Mouse (Mus musculus) cerebellum, adult 11 months (tissue): Measurements from ENCODE around the gene Dlx2.

ENCODE experiments used
- DNase-seq: peaks from one replicate; pipeline ENCODE4 v3.0.0; 2022

Gene Dlx2

DNA sequence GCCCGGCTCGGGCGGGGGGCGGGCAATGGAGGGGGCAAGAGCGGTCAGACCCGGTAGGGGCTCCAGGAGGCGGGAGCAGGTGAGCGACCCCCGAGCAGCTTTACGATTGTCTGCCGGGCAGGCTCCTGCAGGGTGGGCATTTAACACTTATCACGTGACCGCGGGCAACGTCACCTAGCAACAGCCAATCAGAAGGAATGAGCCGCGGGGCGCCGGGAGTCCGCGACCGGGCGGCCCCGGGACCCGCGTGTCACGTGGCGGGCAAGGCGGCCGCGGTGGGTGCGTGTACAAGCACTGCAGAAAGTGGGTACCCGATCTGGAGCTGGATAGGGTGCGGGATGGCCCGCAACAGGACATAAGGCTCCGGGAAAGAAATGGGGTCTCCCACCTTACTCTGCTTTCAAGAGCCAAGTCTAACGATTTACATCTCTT, at the start of gene Dlx2:
Gene Dlx2, minus strand, starts transcription at position 115 of the 432 bp plus-strand sequence.
- no peak for DNase-seq

DNA sequence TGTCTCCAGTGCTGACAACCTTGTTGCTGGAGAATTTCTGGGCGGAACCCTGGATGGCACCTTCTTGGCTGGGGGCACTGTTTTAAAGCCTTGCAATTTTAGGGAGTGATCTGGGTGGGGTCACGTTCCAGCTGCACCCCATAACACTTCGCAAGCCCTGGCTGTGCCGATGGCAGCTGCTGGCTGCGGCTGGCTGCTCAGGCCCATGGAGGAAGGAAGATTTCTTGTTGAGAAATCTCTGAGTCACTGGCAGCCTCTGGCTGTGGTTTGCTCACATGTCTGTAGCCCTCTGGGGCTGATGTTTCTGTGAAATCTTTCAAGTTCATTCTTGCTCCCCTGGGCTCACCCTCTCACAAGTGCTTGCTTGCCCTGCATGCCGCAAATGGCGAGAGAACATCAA, 47.9 kb upstream of the Dlx2 start:
- DNase-seq = no peak

DNA sequence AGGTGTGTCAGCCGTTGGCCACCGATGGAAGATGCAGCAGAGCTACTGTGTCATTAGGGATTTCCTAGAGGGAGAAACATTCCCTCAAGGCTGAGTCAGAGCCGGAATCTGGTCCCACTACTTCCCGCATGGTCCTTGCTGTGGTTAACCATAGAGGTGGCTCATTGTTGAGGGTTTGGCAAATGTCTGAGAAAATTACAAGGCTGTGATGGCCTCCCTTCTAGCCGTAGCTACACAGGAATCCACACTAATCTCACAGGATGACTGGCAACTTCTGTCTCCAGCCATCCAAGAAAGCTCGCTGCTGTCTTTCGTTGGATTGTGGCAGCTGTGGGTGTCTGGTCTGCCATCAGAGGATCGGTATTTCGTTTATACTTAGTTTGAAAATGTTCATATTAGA, 42.6 kb upstream of the Dlx2 start:
- DNase-seq = no peak

DNA sequence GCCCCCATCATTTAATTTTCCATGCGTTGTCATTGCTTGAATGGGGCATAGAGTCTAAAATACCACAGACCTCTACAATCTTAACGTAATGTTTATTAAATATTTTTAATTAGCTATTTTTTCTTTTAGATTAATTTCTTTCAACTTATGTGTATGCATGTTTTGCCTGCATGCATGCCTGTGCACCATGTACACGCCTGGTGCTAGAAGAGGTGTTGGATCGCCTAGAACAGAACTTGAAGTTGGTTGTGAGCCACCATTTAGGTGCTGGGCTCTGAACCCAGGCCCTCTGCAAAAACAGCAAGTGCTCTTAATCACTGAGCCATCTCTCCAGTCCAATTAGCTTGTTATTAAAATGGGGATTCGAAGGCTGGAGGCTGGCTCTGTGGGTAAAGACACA, 34.9 kb upstream of the Dlx2 start:
- no peak for DNase-seq

DNA sequence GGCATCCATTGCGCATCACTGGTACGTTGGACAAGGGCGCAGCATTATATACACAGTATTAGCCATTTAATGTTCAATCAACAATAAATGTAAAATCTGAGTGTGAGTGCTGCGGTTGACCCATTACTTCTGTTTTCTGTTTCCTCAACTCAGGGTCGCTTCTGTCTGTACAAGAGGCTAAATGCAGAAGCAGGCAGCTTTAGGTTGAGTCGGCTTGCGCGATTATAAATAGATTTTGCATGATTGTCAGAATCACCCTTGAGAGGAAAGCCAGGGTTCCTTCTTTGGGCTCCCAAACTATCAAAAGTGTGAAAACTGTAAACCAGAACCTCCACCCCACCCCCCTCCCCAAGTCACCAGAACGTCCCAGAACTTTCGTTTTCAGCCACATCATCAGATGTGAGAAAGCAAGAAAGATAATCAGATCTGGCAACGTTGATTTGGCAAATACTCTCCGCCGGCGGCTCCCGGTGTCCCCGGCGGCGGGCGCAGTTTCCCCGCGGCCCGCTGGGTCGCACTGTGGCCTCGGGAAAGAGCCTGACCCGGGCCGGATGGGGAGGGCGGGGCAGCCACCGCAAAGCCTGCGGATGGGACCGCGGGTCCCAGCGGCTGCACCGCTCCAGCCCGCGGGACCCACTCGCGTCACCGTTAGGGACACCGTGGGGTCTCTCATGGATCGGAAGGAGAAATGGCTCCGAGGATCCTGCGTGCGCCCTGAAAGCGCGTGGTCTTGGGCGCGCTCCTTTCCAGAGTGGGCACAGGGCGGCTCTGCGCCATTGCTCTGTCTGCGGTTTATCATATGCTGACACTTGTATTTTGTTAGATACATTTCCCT, 34.3 kb upstream of the Dlx2 start:
- DNase-seq = no peak

DNA sequence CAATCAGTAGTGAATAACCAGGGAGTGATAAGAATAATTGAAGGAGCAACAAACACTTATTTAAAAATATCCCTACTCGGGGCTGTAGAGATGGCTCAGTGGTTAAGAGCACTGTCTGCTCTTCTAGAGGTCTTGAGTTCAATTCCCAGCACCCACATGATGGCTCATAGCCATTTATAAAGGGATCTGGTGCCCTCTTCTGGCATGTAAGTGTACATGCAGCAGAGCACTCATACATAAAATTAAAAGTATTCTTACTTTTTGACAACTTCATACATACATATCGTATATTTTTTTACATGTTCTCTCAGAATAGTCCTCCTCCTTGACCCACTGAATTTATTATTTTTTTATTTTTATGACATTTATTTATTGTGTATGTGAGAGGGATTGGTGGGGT, 30.5 kb upstream of the Dlx2 start:
- DNase-seq = no peak

DNA sequence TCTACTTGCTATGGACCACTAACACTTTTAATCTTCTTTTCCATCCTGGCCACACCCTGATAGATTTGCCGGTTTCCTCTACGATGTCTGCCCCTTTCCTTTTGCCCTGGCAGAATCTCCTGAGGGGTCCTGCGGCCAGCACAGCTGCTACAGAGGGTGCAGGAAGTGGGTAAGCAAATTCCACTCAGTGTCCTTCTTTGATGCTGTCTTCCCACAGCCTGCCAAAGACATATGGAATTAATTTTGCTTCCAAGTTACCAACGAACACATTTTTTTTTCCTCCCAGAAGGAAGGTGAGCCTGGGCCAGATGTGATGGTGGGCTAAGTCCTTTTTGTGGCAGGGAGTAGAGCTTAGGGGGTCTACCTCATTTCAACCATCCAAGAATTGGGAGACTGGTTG, 27.2 kb upstream of the Dlx2 start:
- DNase-seq = no peak

DNA sequence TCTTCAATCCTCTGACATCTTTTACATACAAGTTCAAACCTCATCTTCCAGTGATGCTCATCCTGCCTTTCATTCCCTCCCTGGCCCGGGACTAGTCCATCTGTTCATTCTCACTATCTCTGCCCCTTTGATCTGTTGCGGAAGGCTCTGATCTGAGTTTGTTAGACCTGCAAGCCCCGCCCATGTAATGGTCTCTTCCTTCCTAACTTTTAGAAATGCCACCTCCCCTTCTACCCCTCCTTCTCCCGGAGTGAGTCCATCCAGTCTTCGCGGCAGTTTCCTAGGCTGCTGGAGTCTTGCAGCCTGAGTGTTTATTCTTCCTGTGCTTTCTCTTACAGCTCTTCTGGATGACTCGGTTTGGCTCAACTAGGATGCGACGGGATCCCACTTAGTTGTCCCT, 19.9 kb upstream of the Dlx2 start:
- no peak for DNase-seq

DNA sequence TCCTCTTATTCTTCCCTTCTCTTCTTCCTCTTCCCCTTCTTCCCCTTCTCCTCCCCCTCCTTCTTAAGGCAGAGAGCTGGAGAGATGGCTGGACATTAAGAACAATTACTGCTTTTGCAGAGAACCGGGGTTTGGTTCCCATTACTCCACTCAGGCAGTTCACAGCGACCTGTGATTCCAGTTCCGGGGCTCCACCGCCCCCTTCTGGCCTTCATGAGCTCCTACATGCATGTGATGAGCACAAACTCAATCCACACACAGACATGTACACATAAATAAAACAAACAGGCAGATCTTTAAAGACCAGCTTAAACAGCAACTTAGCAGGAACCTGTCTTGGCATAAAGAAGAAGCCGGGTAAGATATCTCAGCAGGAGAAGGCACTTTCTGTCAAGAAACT, 9.5 kb upstream of the Dlx2 start:
- DNase-seq = no peak

DNA sequence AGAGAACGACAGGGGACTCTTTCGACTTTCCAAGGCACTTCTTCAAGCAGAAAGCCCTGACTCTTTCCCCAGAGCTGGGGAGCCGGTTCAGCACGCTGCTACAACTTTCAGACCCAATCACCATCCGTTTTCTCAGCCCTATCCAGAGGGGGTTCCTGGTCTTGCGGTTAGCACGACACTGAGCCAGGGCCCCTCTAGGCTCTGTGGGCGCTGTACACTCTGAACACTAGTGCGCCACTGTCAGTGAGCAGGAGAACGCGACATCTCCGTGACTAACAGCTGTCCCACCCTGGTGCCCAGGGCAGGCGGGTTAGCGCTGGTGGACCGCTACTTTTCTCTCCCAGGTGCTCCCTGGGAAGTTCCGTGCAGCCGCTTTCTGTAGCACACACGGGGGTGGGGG, 5.2 kb upstream of the Dlx2 start:
- no peak for DNase-seq

DNA sequence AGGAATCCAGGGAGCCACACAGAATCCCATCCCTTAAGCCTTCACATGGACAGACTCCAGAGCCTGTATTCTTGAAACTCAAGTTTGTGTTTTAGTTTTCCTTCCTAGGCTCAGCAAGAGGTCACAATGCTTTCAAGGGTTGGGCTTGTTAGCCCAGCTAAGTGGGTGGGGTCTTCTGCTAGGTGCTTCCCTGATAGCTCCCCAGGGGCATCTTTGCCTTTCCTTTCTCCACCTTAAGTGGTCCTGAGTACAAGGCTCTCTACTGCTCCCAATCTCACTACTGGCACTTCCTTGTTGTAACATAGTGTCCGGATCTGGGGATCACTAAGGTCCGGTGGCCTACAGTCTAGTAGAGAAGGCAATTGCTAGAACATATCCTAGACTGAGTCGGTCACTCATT, 3.8 kb upstream of the Dlx2 start:
- no peak for DNase-seq

DNA sequence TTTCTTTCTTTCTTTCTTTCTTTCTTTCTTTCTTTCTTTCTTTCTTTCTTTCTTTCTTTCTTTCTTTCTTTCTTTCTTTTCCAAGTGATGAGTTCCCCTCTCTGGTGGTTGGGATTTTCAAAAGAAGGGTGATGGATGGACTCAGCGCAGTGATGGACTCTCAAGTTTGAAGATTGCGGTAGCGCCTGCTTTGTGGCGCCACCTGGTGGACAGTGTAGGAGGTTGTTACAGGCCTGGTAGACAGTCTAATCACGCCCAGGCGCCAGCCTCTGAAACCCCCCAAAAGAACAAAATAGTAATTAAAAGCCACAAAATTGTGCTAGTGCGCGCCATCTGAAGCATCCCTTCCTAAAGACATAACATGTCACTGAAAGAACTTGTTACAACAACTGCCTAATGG, 1.3 kb upstream of the Dlx2 start:
- no peak for DNase-seq

DNA sequence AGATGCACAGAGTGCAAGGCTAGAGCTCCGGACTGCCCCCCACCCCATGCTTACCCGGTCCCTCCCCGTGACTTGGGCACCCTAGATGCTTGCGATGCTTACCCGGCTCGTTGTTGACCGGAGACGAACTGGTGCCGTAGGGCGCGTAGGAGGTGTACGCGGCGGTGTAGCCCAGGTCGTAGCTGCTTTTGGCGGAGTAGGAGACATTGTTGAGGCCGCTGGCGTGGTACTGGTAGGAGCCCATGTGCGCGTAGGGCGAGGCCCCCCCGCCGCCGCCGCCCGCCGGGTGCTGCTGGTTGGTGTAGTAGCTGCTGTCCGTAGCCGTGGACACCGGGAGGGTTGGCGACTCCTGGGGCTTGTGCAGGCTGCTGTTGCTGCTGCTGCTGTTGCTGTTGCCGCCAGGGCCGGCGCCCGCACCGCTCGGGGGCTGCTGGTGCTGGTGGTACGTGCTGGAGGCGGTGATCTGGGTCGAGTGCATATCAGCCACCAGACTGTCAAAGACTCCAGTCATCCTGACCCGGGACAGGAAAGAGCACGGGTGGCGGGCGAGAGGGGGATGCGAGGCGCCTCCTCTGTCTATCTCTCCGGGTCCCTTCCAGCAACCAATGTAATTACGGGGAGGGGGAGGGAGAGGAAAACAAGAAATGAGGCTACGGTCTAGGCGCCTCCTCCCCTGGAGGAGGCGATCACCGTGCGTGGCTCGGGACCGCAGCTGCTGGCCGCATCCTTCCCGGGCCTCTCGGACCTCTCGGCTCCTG, 493 bp downstream of the Dlx2 start:
- no peak for DNase-seq

DNA sequence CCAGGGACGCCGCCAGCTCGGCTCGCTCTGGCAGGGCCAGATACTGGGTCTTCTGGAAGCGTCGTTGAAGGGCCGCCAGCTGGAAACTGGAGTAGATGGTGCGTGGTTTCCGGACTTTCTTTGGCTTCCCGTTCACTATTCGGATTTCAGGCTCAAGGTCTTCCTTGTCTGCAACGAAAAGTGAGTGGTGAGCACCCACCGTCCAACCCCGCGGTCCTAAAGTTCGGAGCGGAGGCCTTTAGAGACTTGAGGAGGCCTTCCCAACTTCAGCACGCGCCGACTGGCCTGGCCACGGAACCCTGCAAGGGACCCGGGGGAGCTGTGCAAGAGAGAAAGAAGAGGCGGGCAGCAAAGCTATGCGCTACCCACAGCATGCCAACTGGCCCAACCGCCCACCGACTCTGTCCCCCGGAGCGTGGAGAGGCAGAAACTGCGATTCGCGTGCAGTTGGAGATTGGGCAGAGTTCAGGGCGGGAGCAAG, 1.1 kb downstream of the Dlx2 start:
- no peak for DNase-seq

DNA sequence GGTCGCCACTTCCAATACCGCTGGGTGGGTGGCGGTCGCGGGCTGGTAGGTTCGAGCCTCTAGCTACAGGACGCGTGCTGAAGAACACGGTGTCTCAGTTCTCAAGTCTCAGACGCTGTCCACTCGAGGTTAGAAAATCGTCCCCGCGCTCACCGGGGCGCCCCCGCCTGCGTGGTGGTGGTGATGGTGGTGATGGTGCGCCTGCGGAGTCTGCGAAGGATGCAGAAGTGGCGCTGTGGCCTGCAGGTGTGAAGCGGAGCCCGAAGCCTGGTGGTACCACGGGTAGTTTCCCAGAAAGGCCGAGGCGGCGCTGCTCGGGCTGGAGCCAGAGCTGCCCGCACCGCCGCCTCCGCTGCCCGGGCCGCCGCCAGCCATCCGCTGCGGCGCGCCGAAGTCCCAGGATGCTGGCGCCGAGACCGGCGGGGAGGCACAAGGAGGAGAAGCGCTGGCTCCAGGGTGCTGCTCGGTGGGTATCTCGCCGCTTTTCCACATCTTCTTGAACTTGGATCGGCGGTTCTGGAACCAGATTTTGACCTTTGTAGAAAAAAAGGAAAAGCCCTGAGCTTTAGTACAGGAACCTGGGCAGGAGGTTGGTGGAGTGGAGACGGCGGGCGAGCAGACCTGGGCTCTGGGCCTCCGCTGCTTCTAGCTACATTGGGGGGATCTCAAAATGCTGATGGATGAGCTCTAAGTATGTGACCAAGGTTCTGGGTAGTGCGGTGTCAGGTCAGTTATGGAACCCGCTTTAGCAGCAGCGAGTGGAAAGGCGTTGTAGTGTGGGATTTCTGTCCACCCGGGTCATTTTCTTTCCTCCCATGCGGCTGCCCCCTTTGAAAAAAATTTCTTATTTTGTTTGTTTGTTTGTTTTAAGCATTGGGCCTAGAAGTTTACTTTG, 1.9 kb downstream of the Dlx2 start:
- DNase-seq = no peak

DNA sequence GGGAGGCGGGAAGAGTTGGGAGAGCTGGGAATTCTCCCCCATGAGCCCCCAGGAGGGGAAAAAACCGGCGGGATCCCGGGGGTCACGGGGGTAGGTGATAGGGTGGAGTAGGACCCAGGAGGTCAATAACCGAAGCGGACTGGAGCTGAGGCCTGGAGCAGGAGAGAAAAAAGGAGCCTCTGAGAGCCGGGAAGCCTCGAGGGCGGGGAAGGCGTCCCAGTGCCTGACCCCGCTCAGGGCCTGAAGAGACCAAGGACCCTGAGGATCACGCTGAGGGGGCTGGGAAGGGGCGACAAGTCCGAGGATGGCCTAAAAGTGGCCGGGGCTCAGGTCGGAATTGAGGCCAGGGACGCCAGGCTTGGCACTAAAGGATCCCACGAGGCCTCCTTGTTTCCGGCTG, 2.6 kb downstream of the Dlx2 start:
- DNase-seq = no peak

DNA sequence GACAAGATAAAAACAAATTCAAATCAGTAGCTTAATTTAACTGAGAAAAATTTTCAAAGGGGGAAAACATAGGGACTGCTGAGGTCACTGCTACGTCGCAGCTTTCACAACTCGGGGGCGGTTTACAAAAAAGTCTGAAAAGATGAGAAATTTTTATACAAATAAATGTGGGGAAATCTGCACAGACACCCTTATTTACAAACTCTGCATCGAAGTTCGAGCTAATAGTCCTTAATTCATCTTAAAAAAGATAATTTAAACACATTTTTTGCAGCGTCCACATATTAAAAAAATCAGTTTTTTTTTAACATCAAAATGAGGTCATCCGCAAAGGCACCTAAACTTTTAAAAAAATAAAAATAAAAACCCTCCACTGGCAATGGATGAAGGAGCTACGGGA, 3.0 kb downstream of the Dlx2 start:
- no peak for DNase-seq

DNA sequence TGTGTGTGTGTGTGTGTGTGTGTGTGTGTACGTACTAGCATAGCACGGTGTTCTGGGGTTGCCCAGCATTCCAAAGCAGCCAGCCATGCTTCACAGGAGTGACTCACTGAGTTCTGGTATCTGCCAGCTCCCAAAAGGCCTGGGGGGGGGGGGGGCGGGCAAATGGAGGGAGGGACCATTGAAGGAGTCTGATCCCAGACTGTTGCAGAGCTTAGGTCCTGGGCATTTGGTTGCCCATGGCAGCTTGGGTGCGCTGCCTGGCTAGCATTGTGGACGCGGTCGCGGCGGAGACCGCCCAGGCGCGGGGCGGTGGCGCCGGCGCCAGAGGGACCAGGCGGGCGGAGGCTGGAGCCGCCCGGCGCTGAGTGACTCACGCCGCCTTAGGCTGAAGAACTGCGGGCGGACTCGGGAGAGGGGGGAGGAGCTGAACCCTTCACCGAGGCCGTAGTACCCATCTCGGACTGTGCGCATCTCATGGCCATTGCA, 3.7 kb downstream of the Dlx2 start:
- DNase-seq = no peak

DNA sequence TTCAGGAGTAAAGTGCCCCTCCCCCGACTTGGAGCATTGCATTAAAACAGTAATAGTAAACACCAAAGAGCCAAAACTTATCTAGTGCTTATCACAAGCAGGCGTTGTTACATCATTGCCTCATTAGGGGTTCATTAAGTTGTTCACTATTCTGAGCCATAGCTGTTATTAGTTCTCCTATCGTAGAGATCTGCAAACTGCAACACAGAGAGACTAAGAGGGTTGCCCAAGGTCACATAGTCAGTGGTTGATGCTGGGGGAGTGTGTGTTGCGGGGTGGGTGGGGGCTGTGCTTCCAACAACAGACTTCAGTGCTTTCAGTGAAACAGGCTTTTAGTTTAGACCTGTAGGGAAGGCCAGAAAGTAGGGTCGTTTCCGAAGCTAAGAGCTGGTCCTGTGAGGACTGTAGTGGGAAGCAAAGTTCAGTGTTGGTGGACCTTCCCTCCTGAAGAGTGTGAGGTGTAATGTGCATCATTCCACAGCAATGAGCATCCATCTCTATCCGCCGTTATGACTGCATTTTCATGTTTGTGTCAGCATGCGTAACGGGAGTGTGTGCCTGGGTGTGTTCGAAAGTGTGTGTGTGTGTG, 4.2 kb downstream of the Dlx2 start:
- DNase-seq = no peak

DNA sequence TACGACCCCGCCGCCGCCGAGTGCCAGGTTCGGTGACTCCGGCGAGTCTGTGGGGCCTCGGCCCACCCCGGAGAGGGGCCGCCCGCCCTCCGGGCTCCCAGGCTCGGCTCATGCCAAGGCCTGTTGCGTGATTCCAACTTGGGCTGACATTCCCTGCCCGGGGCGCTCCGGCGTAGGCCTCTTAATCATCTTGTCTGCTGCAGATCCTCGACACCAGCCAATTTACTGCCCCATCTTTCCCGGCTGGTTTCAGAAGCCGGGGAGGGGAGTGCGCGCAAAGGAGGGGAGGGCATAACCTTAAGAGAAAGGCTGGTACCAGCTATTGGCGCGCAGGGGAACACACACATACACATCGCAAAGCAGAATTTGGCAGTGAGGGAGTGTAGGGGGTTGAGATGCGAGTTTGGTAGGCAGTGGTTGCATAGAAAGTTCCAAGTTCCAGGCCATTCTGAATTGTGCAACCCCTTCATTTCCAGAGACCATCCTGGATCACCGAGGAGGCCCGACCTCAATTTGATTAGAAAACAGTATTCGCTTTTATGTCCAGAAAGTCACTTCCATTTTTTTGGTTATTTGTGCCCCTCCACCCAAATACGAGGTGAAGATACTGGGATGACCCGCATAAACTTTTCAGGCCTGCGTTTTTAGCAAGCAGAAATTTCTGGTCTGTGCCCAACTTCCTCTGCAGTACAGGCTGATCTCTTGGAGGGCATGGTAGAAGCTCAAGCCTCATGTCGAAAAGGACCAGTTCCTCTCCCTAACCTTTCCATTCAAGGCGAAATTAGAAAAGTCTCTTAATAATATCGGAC, 4.9 kb downstream of the Dlx2 start:
- no peak for DNase-seq

DNA sequence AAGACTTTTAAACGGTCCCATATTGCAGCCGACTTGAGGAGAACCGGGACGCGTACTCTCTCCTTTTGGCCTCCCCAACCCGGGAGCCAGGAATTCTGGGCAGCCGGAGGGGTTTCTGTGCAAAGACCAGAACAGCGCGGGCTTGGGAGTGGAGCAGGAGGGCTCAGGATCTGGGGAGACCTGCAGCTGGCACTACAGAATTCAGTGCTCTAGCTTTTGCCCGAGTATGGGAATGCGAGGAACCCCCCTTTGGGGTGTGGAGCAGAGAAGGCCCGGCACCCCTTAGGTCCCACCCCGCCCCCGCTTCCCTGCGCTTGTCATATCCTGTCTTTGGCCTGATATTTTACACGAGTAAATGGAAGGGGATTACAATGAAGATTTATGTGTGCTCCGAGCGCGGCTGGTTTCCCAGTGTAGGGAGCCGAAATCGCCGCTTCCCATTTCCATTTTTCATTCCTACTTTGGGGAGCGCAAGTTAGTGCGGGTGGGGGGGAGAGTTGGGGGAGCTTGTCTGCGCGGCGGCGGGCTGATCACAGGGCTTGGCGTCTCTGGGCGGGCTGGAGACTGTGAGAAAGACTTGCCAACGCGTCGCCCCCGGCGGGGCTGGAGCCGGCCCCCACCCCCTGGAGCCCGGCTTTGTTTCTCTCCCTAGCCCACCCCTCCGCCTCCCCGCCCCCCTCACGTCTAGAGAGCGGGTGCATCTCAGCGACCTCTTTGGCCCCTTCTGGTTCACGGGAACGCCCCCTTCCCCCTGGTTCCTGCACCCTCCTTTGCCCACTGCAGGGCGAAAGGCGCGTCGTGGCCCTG, 5.7 kb downstream of the Dlx2 start:
- no peak for DNase-seq
